Mouse (Mus musculus) liver, adult 2 months (tissue): ENCODE measurements around the gene Ryr3. TPM values are rescaled to one million over a fixed set of nuclear protein-coding genes. Genes with fewer than 3 reads are reported as not detected.

Experiments used
- DNase-seq: peaks from one replicate; pipeline ENCODE4 v3.0.0-alpha.2; 2011; ENCODE audit warnings: low read depth, low spot score; ENCODE audit errors: extremely low read depth
- H3K27ac ChIP-seq: fragments of 200-500 bp; replicated peaks from 2 replicates; pipeline ENCODE4 v1.5.1; 2012; ENCODE audit warnings: low read depth, mild to moderate bottlenecking, control low read depth, inconsistent platforms, low read length; ENCODE audit not compliant: insufficient read depth
- H3K27me3 ChIP-seq: fragments of 200-500 bp; 2 replicates; pipeline ENCODE4 v1.6.1; 2012; ENCODE audit warnings: mild to moderate bottlenecking, moderate library complexity, low read length, inconsistent platforms; ENCODE audit not compliant: control insufficient read depth, insufficient read depth
- H3K36me3 ChIP-seq: fragments of 200-500 bp; 2 replicates; pipeline ENCODE4 v1.6.1; 2012; ENCODE audit warnings: low read length, inconsistent platforms; ENCODE audit not compliant: control insufficient read depth, insufficient read depth
- H3K4me1 ChIP-seq: fragments of 200-500 bp; 2 replicates; pipeline ENCODE4 v1.6.1; 2011; ENCODE audit warnings: low read length; ENCODE audit not compliant: control insufficient read depth, insufficient read depth
- H3K4me3 ChIP-seq: fragments of 200-500 bp; 2 replicates; pipeline ENCODE4 v1.5.1; 2011; ENCODE audit warnings: low read depth, mild to moderate bottlenecking, control low read depth, low read length, moderate library complexity; ENCODE audit not compliant: insufficient read depth
- H3K79me2 ChIP-seq: fragments of 200-500 bp; 2 replicates; pipeline ENCODE4 v1.6.1; 2012; ENCODE audit warnings: inconsistent platforms, mild to moderate bottlenecking, low read length, moderate library complexity; ENCODE audit not compliant: control insufficient read depth, insufficient read depth
- H3K9ac ChIP-seq: fragments of 200-500 bp; 2 replicates; pipeline ENCODE4 v1.6.1; 2012; ENCODE audit warnings: low read depth, mild to moderate bottlenecking, control low read depth, inconsistent platforms, low read length
- CTCF ChIP-seq: fragments of 200-500 bp; IDR thresholded peaks from 2 replicates; pipeline ENCODE4 v1.5.1; 2011; ENCODE audit warnings: low read depth, low read length, control low read depth
- POLR2A ChIP-seq: fragments of 200-500 bp; IDR thresholded peaks from 2 replicates; pipeline ENCODE4 v1.6.1; 2011; ENCODE audit warnings: low read length, control low read depth; ENCODE audit not compliant: insufficient read depth; ENCODE audit errors: extremely low read depth
- WGBS: fragments of 180-500 bp; shearing (Covaris S2); methylation state at CpG from one replicate; pipeline ENCODE4 v1.1.7; 2018; 5-methylcytosine and 5-hydroxymethylcytosine counted together
- polyA plus RNA-seq: library from polyadenylated mRNA; depleted of rRNA; stranded (reverse); fragments of >200 nt; gene quantifications from 2 replicates; pipeline ENCODE4 v1.2.3, GENCODE M21; 2012
- total RNA-seq: library from RNA; depleted of rRNA; stranded (reverse); fragments of >200 nt; gene quantifications from 2 replicates; pipeline ENCODE4 v1.2.3, GENCODE M21; 2014

Gene Ryr3
- total and polyA plus RNA-seq, 2 experiments = under 0.01 TPM; not detected in 1

DNA sequence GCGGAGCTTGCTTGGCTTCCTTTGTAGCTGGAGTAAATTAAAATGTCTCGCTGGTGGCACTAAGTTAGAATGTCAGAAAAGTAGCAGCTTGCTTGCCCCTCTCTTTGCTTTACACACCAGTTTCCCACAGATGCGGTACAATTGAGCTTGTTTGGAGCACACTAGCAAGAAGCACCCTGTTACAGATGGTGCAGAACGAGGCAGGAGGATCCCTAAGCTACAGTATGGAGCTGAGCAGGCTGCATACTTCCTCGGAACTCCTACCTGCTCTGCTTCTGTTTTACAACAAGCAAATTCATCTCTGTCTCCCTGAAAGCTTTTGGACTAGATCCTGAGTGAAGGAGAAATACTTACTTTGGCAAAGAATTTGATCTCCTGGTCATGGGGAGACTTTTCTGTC is 465.5 kb downstream of the Ryr3 start:
- H3K27ac ChIP-seq = no peak overlapping the region
- H3K27me3 ChIP-seq = 0 out of 2 replicates have a peak, but pooled peaks cover 3% of the 10 kb centered on the region
- 78% methylated on average over 5 of the region's 5 CpGs for WGBS
- H3K36me3 ChIP-seq = no peaks in the 10 kb centered on the region
- no peak overlapping the region for H3K4me3 ChIP-seq
- no peaks in the 10 kb centered on the region for H3K4me1 ChIP-seq
- TF ChIP-seq POLR2A (no peak), CTCF (no peak)
- H3K79me2 ChIP-seq = no peaks in the 10 kb centered on the region
- no peak for DNase-seq
- no peak overlapping the region for H3K9ac ChIP-seq

DNA sequence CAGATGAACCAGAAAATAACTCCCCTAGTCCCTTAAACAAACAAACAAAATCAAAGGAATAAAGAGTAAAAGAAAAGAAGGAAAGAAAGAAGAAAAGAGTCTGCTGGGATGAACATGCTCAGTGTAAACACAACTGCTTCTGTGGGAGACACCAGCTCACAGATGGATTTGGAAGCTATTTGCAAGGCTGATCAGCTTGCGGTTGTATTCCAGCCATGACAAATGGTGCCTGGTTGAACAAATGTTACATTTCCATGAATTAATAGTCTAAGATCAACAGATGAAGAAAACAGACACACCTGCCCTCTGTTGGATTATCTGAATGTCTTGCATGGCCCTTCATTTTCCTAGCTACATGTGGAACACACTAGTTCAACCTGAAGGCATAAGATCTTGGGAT is 468.4 kb downstream of the Ryr3 start:
- no peak overlapping the region for H3K27ac ChIP-seq
- H3K27me3 ChIP-seq = 0 out of 2 replicates have a peak, but pooled peaks cover 3% of the 10 kb centered on the region
- no peak overlapping the region for H3K4me3 ChIP-seq
- no peak for DNase-seq
- H3K79me2 ChIP-seq = no peaks in the 10 kb centered on the region
- no peak overlapping the region for H3K9ac ChIP-seq
- no peaks in the 10 kb centered on the region for H3K36me3 ChIP-seq
- TF ChIP-seq POLR2A (no peak), CTCF (no peak)
- WGBS = 97% methylated on average over 1 of the region's 1 CpGs
- no peaks in the 10 kb centered on the region for H3K4me1 ChIP-seq

- TF ChIP-seq POLR2A (no peak), CTCF (no peak)
- H3K4me3 ChIP-seq = no peak overlapping the region
- 69% methylated on average over 2 of the region's 2 CpGs for WGBS
Observed at GRCm38 (mm10) chr2:112732942-112733341, 484.0 kb downstream of the Ryr3 start.

GRCm38 (mm10) chr2:112727842-112728241 is 489.1 kb downstream of the Ryr3 start:
- no peak for DNase-seq
- no peak overlapping the region for H3K4me3 ChIP-seq
- H3K79me2 ChIP-seq = no peaks in the 10 kb centered on the region
- H3K4me1 ChIP-seq = no peaks in the 10 kb centered on the region
- no peaks in the 10 kb centered on the region for H3K36me3 ChIP-seq
- TF ChIP-seq POLR2A (no peak), CTCF (no peak)
- no peak overlapping the region for H3K9ac ChIP-seq
- H3K27ac ChIP-seq = no peak overlapping the region
- H3K27me3 ChIP-seq = no peaks in the 10 kb centered on the region; the same call in 1 of the 2 replicates
- WGBS = 68% methylated on average over 6 of the region's 6 CpGs

More at GRCm38 (mm10) chr2:112732942-112733341, 484.0 kb downstream of the Ryr3 start:
- no peaks in the 10 kb centered on the region for H3K27me3 ChIP-seq
- H3K36me3 ChIP-seq = no peaks in the 10 kb centered on the region
- no peak overlapping the region for H3K27ac ChIP-seq
- H3K4me1 ChIP-seq = no peaks in the 10 kb centered on the region
- no peak for DNase-seq
- no peaks in the 10 kb centered on the region for H3K79me2 ChIP-seq
- H3K9ac ChIP-seq = no peak overlapping the region

GRCm38 (mm10) chr2:112721217-112721616 is 495.7 kb downstream of the Ryr3 start:
- Histone ChIP-seq H3K36me3 (no peaks in the 10 kb centered on the region), H3K4me1 (no peaks in the 10 kb centered on the region), H3K79me2 (no peaks in the 10 kb centered on the region), H3K27me3 (no peaks in the 10 kb centered on the region; the same call in 1 of the 2 replicates), H3K27ac (no peak overlapping the region), H3K4me3 (no peak overlapping the region), H3K9ac (no peak overlapping the region)
- DNase-seq = no peak
- no peak for TF ChIP-seq POLR2A
- TF ChIP-seq CTCF = no peak
- WGBS = 83% methylated on average over 1 of the region's 1 CpGs

- 83% methylated on average over 3 of the region's 3 CpGs for WGBS
- TF ChIP-seq POLR2A = no peak
- TF ChIP-seq CTCF = no peak
- no peak for DNase-seq
- Histone ChIP-seq H3K9ac (no peak overlapping the region), H3K4me3 (no peak overlapping the region), H3K27me3 (no peaks in the 10 kb centered on the region; the same call in 1 of the 2 replicates), H3K36me3 (no peaks in the 10 kb centered on the region), H3K27ac (no peak overlapping the region), H3K79me2 (no peaks in the 10 kb centered on the region), H3K4me1 (no peaks in the 10 kb centered on the region)
Observed at GRCm38 (mm10) chr2:112720715-112721114, 496.2 kb downstream of the Ryr3 start.
